Mouse (Mus musculus): Measurements from ENCODE around the gene Zbtb16. TPM values are rescaled to one million over a fixed set of nuclear protein-coding genes. Genes with fewer than 3 reads are reported as not detected.

The Zbtb16 gene
- polyA plus RNA-seq, 1 experiment from 2014 or later, result 0.57 TPM

- H3K27me3 ChIP-seq (ENCODE audit: control insufficient read depth, insufficient read depth, low read length), result peaks cover 30% of the 10 kb centered on the region
- no peak; the same call in 1 of the 2 replicates for ATAC-seq (replicated peaks; ENCODE audit: insufficient number of reproducible peaks, low FRiP score, low TSS enrichment)
- WGBS (ENCODE audit: insufficient replicate concordance), result 27% methylated on average over 18 of the region's 18 CpGs
Observed at GRCm38 (mm10) chr9:48822586-48823318, 13.3 kb downstream of the Zbtb16 start.

GRCm38 (mm10) chr9:48821916-48822585 is 14.0 kb downstream of the Zbtb16 start:
- no peak for ATAC-seq (replicated peaks; ENCODE audit: insufficient number of reproducible peaks, low FRiP score, low TSS enrichment)
- Histone ChIP-seq H3K9ac (ENCODE audit: low read depth, low read length) (no peak overlapping the region), H3K36me3 (ENCODE audit: control insufficient read depth, insufficient read depth, low read length) (no peaks in the 10 kb centered on the region), H3K4me3 (ENCODE audit: low read depth, low read length) (no peak overlapping the region), H3K4me1 (ENCODE audit: control insufficient read depth, insufficient read depth, low read length) (peaks cover 14% of the 10 kb centered on the region), H3K9me3 (replicated peaks; ENCODE audit: control insufficient read depth, low read length) (no peaks in the 10 kb centered on the region), H3K4me2 (no peak overlapping the region), H3K27ac (ENCODE audit: low read depth, low read length) (no peak overlapping the region), H3K27me3 (ENCODE audit: control insufficient read depth, insufficient read depth, low read length) (peaks cover 26% of the 10 kb centered on the region)
- WGBS (ENCODE audit: insufficient replicate concordance), result 72% methylated on average over 15 of the region's 15 CpGs

More at GRCm38 (mm10) chr9:48822586-48823318, 13.3 kb downstream of the Zbtb16 start:
- H3K27ac ChIP-seq (ENCODE audit: low read depth, low read length), result no peak overlapping the region
- no peaks in the 10 kb centered on the region for H3K9me3 ChIP-seq (replicated peaks; ENCODE audit: control insufficient read depth, low read length)
- H3K36me3 ChIP-seq (ENCODE audit: control insufficient read depth, insufficient read depth, low read length), result no peaks in the 10 kb centered on the region
- H3K4me3 ChIP-seq (ENCODE audit: low read depth, low read length), result no peak overlapping the region
- no peak overlapping the region for H3K4me2 ChIP-seq
- peaks cover 14% of the 10 kb centered on the region for H3K4me1 ChIP-seq (ENCODE audit: control insufficient read depth, insufficient read depth, low read length)
- no peak overlapping the region for H3K9ac ChIP-seq (ENCODE audit: low read depth, low read length)

- Histone ChIP-seq H3K4me1 (ENCODE audit: control insufficient read depth, insufficient read depth, low read length) (peaks cover 18% of the 10 kb centered on the region), H3K4me3 (ENCODE audit: low read depth, low read length) (no peak overlapping the region), H3K27ac (ENCODE audit: low read depth, low read length) (no peak overlapping the region), H3K27me3 (ENCODE audit: control insufficient read depth, insufficient read depth, low read length) (peaks cover 26% of the 10 kb centered on the region), H3K4me2 (no peak overlapping the region), H3K9ac (ENCODE audit: low read depth, low read length) (no peak overlapping the region), H3K9me3 (replicated peaks; ENCODE audit: control insufficient read depth, low read length) (no peaks in the 10 kb centered on the region), H3K36me3 (ENCODE audit: control insufficient read depth, insufficient read depth, low read length) (no peaks in the 10 kb centered on the region)
- 74% methylated on average over 9 of the region's 9 CpGs for WGBS (ENCODE audit: insufficient replicate concordance)
- ATAC-seq (replicated peaks; ENCODE audit: insufficient number of reproducible peaks, low FRiP score, low TSS enrichment), result no peak
Observed at GRCm38 (mm10) chr9:48821431-48821830, 14.6 kb downstream of the Zbtb16 start.

GRCm38 (mm10) chr9:48820791-48821190 is 15.2 kb downstream of the Zbtb16 start:
- Histone ChIP-seq H3K4me1 (ENCODE audit: control insufficient read depth, insufficient read depth, low read length) (peaks cover 18% of the 10 kb centered on the region), H3K4me2 (no peak overlapping the region), H3K27me3 (ENCODE audit: control insufficient read depth, insufficient read depth, low read length) (peaks cover 26% of the 10 kb centered on the region), H3K9ac (ENCODE audit: low read depth, low read length) (no peak overlapping the region), H3K9me3 (replicated peaks; ENCODE audit: control insufficient read depth, low read length) (no peaks in the 10 kb centered on the region), H3K4me3 (ENCODE audit: low read depth, low read length) (no peak overlapping the region), H3K36me3 (ENCODE audit: control insufficient read depth, insufficient read depth, low read length) (no peaks in the 10 kb centered on the region), H3K27ac (ENCODE audit: low read depth, low read length) (no peak overlapping the region)
- 17% methylated on average over 3 of the region's 3 CpGs for WGBS (ENCODE audit: insufficient replicate concordance)
- ATAC-seq (replicated peaks; ENCODE audit: insufficient number of reproducible peaks, low FRiP score, low TSS enrichment), result no peak

- H3K9ac ChIP-seq (ENCODE audit: low read depth, low read length), result no peak overlapping the region
- ATAC-seq (replicated peaks; ENCODE audit: insufficient number of reproducible peaks, low FRiP score, low TSS enrichment), result no peak
- no peak overlapping the region for H3K4me3 ChIP-seq (ENCODE audit: low read depth, low read length)
- H3K36me3 ChIP-seq (ENCODE audit: control insufficient read depth, insufficient read depth, low read length), result no peaks in the 10 kb centered on the region
- peaks cover 22% of the 10 kb centered on the region for H3K27me3 ChIP-seq (ENCODE audit: control insufficient read depth, insufficient read depth, low read length)
- no peak overlapping the region for H3K4me2 ChIP-seq
- peaks cover 21% of the 10 kb centered on the region for H3K4me1 ChIP-seq (ENCODE audit: control insufficient read depth, insufficient read depth, low read length)
- H3K9me3 ChIP-seq (replicated peaks; ENCODE audit: control insufficient read depth, low read length), result no peaks in the 10 kb centered on the region
- 48% methylated on average over 10 of the region's 10 CpGs for WGBS (ENCODE audit: insufficient replicate concordance)
- H3K27ac ChIP-seq (ENCODE audit: low read depth, low read length), result no peak overlapping the region
Observed at GRCm38 (mm10) chr9:48819695-48820094, 16.3 kb downstream of the Zbtb16 start.

GRCm38 (mm10) chr9:48819137-48819536 is 16.9 kb downstream of the Zbtb16 start:
- no peak overlapping the region for H3K27ac ChIP-seq (ENCODE audit: low read depth, low read length)
- no peaks in the 10 kb centered on the region for H3K36me3 ChIP-seq (ENCODE audit: control insufficient read depth, insufficient read depth, low read length)
- no peaks in the 10 kb centered on the region for H3K9me3 ChIP-seq (replicated peaks; ENCODE audit: control insufficient read depth, low read length)
- H3K9ac ChIP-seq (ENCODE audit: low read depth, low read length), result no peak overlapping the region
- no peak overlapping the region for H3K4me2 ChIP-seq
- no peak overlapping the region for H3K4me3 ChIP-seq (ENCODE audit: low read depth, low read length)
- peaks cover 26% of the 10 kb centered on the region for H3K4me1 ChIP-seq (ENCODE audit: control insufficient read depth, insufficient read depth, low read length)
- peaks cover 17% of the 10 kb centered on the region for H3K27me3 ChIP-seq (ENCODE audit: control insufficient read depth, insufficient read depth, low read length)
- WGBS (ENCODE audit: insufficient replicate concordance), result 53% methylated on average over 3 of the region's 3 CpGs
- no peak for ATAC-seq (replicated peaks; ENCODE audit: insufficient number of reproducible peaks, low FRiP score, low TSS enrichment)

- H3K4me3 ChIP-seq (ENCODE audit: low read depth, low read length), result no peak overlapping the region
- H3K9me3 ChIP-seq (replicated peaks; ENCODE audit: control insufficient read depth, low read length), result no peaks in the 10 kb centered on the region
- ATAC-seq (replicated peaks; ENCODE audit: insufficient number of reproducible peaks, low FRiP score, low TSS enrichment), result no peak
- H3K36me3 ChIP-seq (ENCODE audit: control insufficient read depth, insufficient read depth, low read length), result no peaks in the 10 kb centered on the region
- H3K9ac ChIP-seq (ENCODE audit: low read depth, low read length), result no peak overlapping the region
- H3K27me3 ChIP-seq (ENCODE audit: control insufficient read depth, insufficient read depth, low read length), result peaks cover 16% of the 10 kb centered on the region
- H3K27ac ChIP-seq (ENCODE audit: low read depth, low read length), result no peak overlapping the region
- H3K4me1 ChIP-seq (ENCODE audit: control insufficient read depth, insufficient read depth, low read length), result peaks cover 27% of the 10 kb centered on the region
- no peak overlapping the region for H3K4me2 ChIP-seq
- WGBS (ENCODE audit: insufficient replicate concordance), result 85% methylated on average over 4 of the region's 4 CpGs
Observed at GRCm38 (mm10) chr9:48817907-48818306, 18.1 kb downstream of the Zbtb16 start.

- Histone ChIP-seq H3K27me3 (ENCODE audit: control insufficient read depth, insufficient read depth, low read length) (peaks cover 11% of the 10 kb centered on the region), H3K36me3 (ENCODE audit: control insufficient read depth, insufficient read depth, low read length) (no peaks in the 10 kb centered on the region), H3K4me3 (ENCODE audit: low read depth, low read length) (no peak overlapping the region), H3K9me3 (replicated peaks; ENCODE audit: control insufficient read depth, low read length) (no peaks in the 10 kb centered on the region), H3K27ac (ENCODE audit: low read depth, low read length) (no peak overlapping the region), H3K4me1 (ENCODE audit: control insufficient read depth, insufficient read depth, low read length) (peaks cover 27% of the 10 kb centered on the region), H3K4me2 (no peak overlapping the region), H3K9ac (ENCODE audit: low read depth, low read length) (no peak overlapping the region)
- ATAC-seq (replicated peaks; ENCODE audit: insufficient number of reproducible peaks, low FRiP score, low TSS enrichment), result no peak
- WGBS (ENCODE audit: insufficient replicate concordance), result 74% methylated on average over 7 of the region's 7 CpGs
Observed at GRCm38 (mm10) chr9:48817399-48817793, 18.6 kb downstream of the Zbtb16 start.

Measured in heart, embryonic 11.5 days (tissue).